31 mouse cellular contexts compared by ENCODE assay signal in genomic region chr2:46012716-46013115, GRCm38 (mm10).
A peak's percentile ranks its signal among the peaks of the same experiment; 100 is the strongest.
DNase-seq lines count a peak whose midpoint lies in the region; ATAC-seq and TF ChIP-seq lines count a peak whose summit lies in the region.
"Had no signal": no experiment of that assay in that cellular context is flagged by ENCODE, and none has a peak within 500 bp of the region (broad histone marks: within the 10 kb centered on the region; RNA-seq: fewer than 3 reads in every experiment).

No protein-coding gene starts in this region.

- no peaks in the 10 kb centered on the region for H3K79me2 ChIP-seq in MEL (ENCODE audit: control insufficient read depth, insufficient read depth, low read length, poor library complexity)

- ATAC-seq in liver, postnatal 0 days, result no peak
- ATAC-seq in megakaryocyte, adult 5-6 weeks (ENCODE audit: poor library complexity, severe bottlenecking), result peak; percentile 56
- ATAC-seq in midbrain, embryonic 16.5 days, result no peak
- ATAC-seq: forebrain, embryonic 15.5 days had no signal

- no peak overlapping the region for H3K4me2 ChIP-seq in liver, postnatal 0 days (ENCODE audit: low read depth, low read length)
- no peak overlapping the region for H3K4me2 ChIP-seq in midbrain, embryonic 16.5 days (ENCODE audit: low read length)
- H3K4me2 ChIP-seq: embryonic facial prominence, embryonic 13.5 days; forebrain, embryonic 15.5 days; heart, embryonic 13.5 days; hindbrain, embryonic 15.5 days; kidney, embryonic 15.5 days; liver, embryonic 15.5 days; neural tube, embryonic 15.5 days had no signal

- H3K27me3 ChIP-seq in liver, postnatal 0 days (ENCODE audit: insufficient read depth, low read length), result no peaks in the 10 kb centered on the region
- no peaks in the 10 kb centered on the region for H3K27me3 ChIP-seq in MEL (ENCODE audit: control insufficient read depth in 1 of 2, insufficient read depth in 2 of 2, low read length in 2 of 2)
- H3K27me3 ChIP-seq in midbrain, embryonic 16.5 days (ENCODE audit: control insufficient read depth, insufficient read depth, low read depth, low read length), result no peaks in the 10 kb centered on the region
- H3K27me3 ChIP-seq: CH12.LX; embryonic facial prominence, embryonic 13.5 days; forebrain, embryonic 15.5 days; heart, embryonic 13.5 days; hindbrain, embryonic 15.5 days; kidney, embryonic 15.5 days; liver, embryonic 15.5 days; neural tube, embryonic 15.5 days had no signal

- DNase-seq in liver, postnatal 0 days, result no peak
- DNase-seq in liver (no peak), MEL (ENCODE audit: low read depth, low spot score) (peak; percentile 70)
- no peak for DNase-seq in kidney, postnatal 4 days
- DNase-seq in adrenal gland, postnatal 25 days, result no peak
- DNase-seq: cerebellum, adult 8-10 months; cerebellum, postnatal 36 days; embryo, embryonic 11 days; gastrocnemius, postnatal 36 days; heart, postnatal 14 days; kidney, adult 18-20 months; kidney, postnatal 36 days; layer of hippocampus, adult 9-11 months; lung, postnatal 4 days; midbrain, embryonic 14.5 days; right cerebral cortex, postnatal 25 days; thymus, adult 18-20 months; thymus, postnatal 36 days had no signal

- no peak for TF ChIP-seq POLR2A in MEL (IDR thresholded peaks at IDR 0.05; ENCODE audit: control insufficient read depth in 1 of 2, insufficient read depth in 1 of 2, low read depth in 1 of 2, low read length in 2 of 2, poor library complexity in 1 of 2)

- H3K9me3 ChIP-seq in liver, postnatal 0 days (ENCODE audit: low read length), result no peaks in the 10 kb centered on the region
- no peaks in the 10 kb centered on the region for H3K9me3 ChIP-seq in MEL (replicated peaks; ENCODE audit: insufficient read depth, low read length)
- no peaks in the 10 kb centered on the region for H3K9me3 ChIP-seq in midbrain, embryonic 16.5 days (replicated peaks; ENCODE audit: control insufficient read depth, low read length, poor library complexity, severe bottlenecking)
- H3K9me3 ChIP-seq: embryonic facial prominence, embryonic 13.5 days; forebrain, embryonic 10.5 days; forebrain, embryonic 15.5 days; G1E; heart, embryonic 13.5 days; hindbrain, embryonic 10.5 days; hindbrain, embryonic 15.5 days; kidney, embryonic 15.5 days; liver, embryonic 15.5 days; neural tube, embryonic 15.5 days had no signal

- H3K4me1 ChIP-seq in liver, postnatal 0 days (ENCODE audit: insufficient read depth), result no peaks in the 10 kb centered on the region
- peaks cover 0 to 2% of the 10 kb centered on the region in 2 experiments; a peak in 1 of 4 replicates for H3K4me1 ChIP-seq in MEL (ENCODE audit: control insufficient read depth in 1 of 2, insufficient read depth in 2 of 2, low read length in 2 of 2)
- no peaks in the 10 kb centered on the region for H3K4me1 ChIP-seq in midbrain, embryonic 16.5 days (ENCODE audit: control insufficient read depth, insufficient read depth, low read length)
- H3K4me1 ChIP-seq: embryonic facial prominence, embryonic 13.5 days; forebrain, embryonic 10.5 days; forebrain, embryonic 15.5 days; heart, embryonic 13.5 days; hindbrain, embryonic 10.5 days; hindbrain, embryonic 15.5 days; kidney, embryonic 15.5 days; liver, embryonic 15.5 days; neural tube, embryonic 15.5 days had no signal

- TF ChIP-seq CTCF in liver, postnatal 0 days (IDR thresholded peaks at IDR 0.05; ENCODE audit: low read depth), result peak; percentile 18; the same call in 1 of the 2 replicates
- TF ChIP-seq CTCF in MEL (IDR thresholded peaks at IDR 0.05 in 2 of 3, conservative IDR thresholded peaks at IDR 0.05 in 1 of 3; ENCODE audit: control insufficient read depth in 1 of 3, insufficient read depth in 1 of 3, low read depth in 2 of 3, low read length in 3 of 3, poor library complexity in 1 of 3, severe bottlenecking in 1 of 3), result peak in 2 of 3 experiments; percentile 15 to 51; a peak in 3 of 6 replicates

- no peaks in the 10 kb centered on the region for H3K36me3 ChIP-seq in liver, postnatal 0 days (replicated peaks; ENCODE audit: insufficient read depth, low read length)
- peaks cover 0 to 7% of the 10 kb centered on the region in 2 experiments; a peak in 2 of 4 replicates for H3K36me3 ChIP-seq in MEL (ENCODE audit: control insufficient read depth in 1 of 2, insufficient read depth in 2 of 2, low read length in 2 of 2)
- H3K36me3 ChIP-seq in midbrain, embryonic 16.5 days (ENCODE audit: control insufficient read depth, insufficient read depth, low read length), result no peaks in the 10 kb centered on the region
- H3K36me3 ChIP-seq: embryonic facial prominence, embryonic 13.5 days; forebrain, embryonic 10.5 days; forebrain, embryonic 15.5 days; G1E; heart, embryonic 13.5 days; hindbrain, embryonic 10.5 days; hindbrain, embryonic 15.5 days; kidney, embryonic 15.5 days; liver, embryonic 15.5 days; neural tube, embryonic 15.5 days had no signal

- TF ChIP-seq RAD21 in MEL (IDR thresholded peaks at IDR 0.05; ENCODE audit: low read depth, low read length), result peak; percentile 40

- H3K9ac ChIP-seq in liver, postnatal 0 days (replicated peaks), result no peak overlapping the region
- no peak overlapping the region for H3K9ac ChIP-seq in MEL (ENCODE audit: control insufficient read depth, low read depth, low read length, poor library complexity, severe bottlenecking)
- H3K9ac ChIP-seq in midbrain, embryonic 16.5 days (ENCODE audit: low read depth, low read length), result no peak overlapping the region
- H3K9ac ChIP-seq: embryonic facial prominence, embryonic 13.5 days; forebrain, embryonic 15.5 days; heart, embryonic 13.5 days; hindbrain, embryonic 15.5 days; kidney, embryonic 15.5 days; liver, embryonic 15.5 days; neural tube, embryonic 15.5 days had no signal

- no peak overlapping the region for H3K27ac ChIP-seq in liver, postnatal 0 days (ENCODE audit: low read depth)
- no peak overlapping the region for H3K27ac ChIP-seq in MEL (ENCODE audit: control insufficient read depth, low read depth, low read length)
- H3K27ac ChIP-seq in midbrain, embryonic 16.5 days (ENCODE audit: low read length), result no peak overlapping the region
- H3K27ac ChIP-seq: embryonic facial prominence, embryonic 13.5 days; forebrain, embryonic 10.5 days; forebrain, embryonic 15.5 days; heart, embryonic 13.5 days; hindbrain, embryonic 10.5 days; hindbrain, embryonic 15.5 days; kidney, embryonic 15.5 days; liver, embryonic 15.5 days; neural tube, embryonic 15.5 days had no signal

- no peak overlapping the region for H3K4me3 ChIP-seq in liver, postnatal 0 days (ENCODE audit: low read depth, low read length)
- H3K4me3 ChIP-seq in MEL (ENCODE audit: control insufficient read depth in 1 of 2, insufficient read depth in 1 of 2, low read depth in 2 of 2, low read length in 2 of 2), result no peak overlapping the region
- H3K4me3 ChIP-seq in midbrain, embryonic 16.5 days (ENCODE audit: low read depth, low read length), result no peak overlapping the region
- H3K4me3 ChIP-seq: embryonic facial prominence, embryonic 13.5 days; forebrain, embryonic 10.5 days; forebrain, embryonic 15.5 days; heart, embryonic 13.5 days; hindbrain, embryonic 10.5 days; hindbrain, embryonic 15.5 days; kidney, embryonic 15.5 days; liver, embryonic 15.5 days; neural tube, embryonic 15.5 days had no signal

- 87% methylated on average over 1 of the region's 1 CpGs for WGBS in liver, postnatal 0 days (ENCODE audit: insufficient replicate concordance)
- 95% methylated on average over 1 of the region's 1 CpGs for WGBS in midbrain, embryonic 16.5 days

- no peak for TF ChIP-seq EP300 in liver, postnatal 0 days (IDR thresholded peaks at IDR 0.05; ENCODE audit: low read depth)
- TF ChIP-seq EP300 in MEL (IDR thresholded peaks at IDR 0.05; ENCODE audit: low read depth in 1 of 2, low read length in 2 of 2), result no peak

TF ChIP-seq in MEL, 35 proteins besides CTCF, POLR2A, EP300 and RAD21:
- no peak for TF ChIP-seq BHLHE40 (IDR thresholded peaks at IDR 0.05; ENCODE audit: borderline replicate concordance, low read depth, low read length)
- no peak for TF ChIP-seq MAX (IDR thresholded peaks at IDR 0.05; ENCODE audit: low read length)
- TF ChIP-seq NELFE (IDR thresholded peaks at IDR 0.05; ENCODE audit: low read depth, low read length), result no peak
- TF ChIP-seq MYC (IDR thresholded peaks at IDR 0.05; ENCODE audit: low read depth, low read length), result 0 out of 2 replicates have a peak, but pooled peaks have one; percentile 54
- no peak for TF ChIP-seq ELF1 (IDR thresholded peaks at IDR 0.05; ENCODE audit: low read depth, low read length)
- TF ChIP-seq USF2 (IDR thresholded peaks at IDR 0.05; ENCODE audit: borderline replicate concordance in 1 of 2, insufficient read depth in 1 of 2, low read depth in 1 of 2, low read length in 2 of 2), result no peak
- TF ChIP-seq ZMIZ1 (IDR thresholded peaks at IDR 0.05; ENCODE audit: low read depth, low read length), result no peak
- TF ChIP-seq KAT2A (conservative IDR thresholded peaks at IDR 0.05; ENCODE audit: low read depth, low read length), result no peak
- peak; percentile 62 for TF ChIP-seq SMC3 (IDR thresholded peaks at IDR 0.05; ENCODE audit: low read depth, low read length)
- no peak for TF ChIP-seq MAFK (IDR thresholded peaks at IDR 0.05; ENCODE audit: borderline replicate concordance, low read depth, low read length)
- TF ChIP-seq JUND (IDR thresholded peaks at IDR 0.05; ENCODE audit: low read depth, low read length), result no peak
